Mouse (Mus musculus): ENCODE measurements at regions not wholly inside any gene's neighbourhood (a gene's known extent, or its start where the extent isn't known, plus 50 kb on each side); places are given as distances from the start of the nearest gene placed in this dataset.
A peak's percentile ranks its signal among the peaks of the same experiment; 100 is the strongest.
"Not testable (repeated sequence)": the region's sequence is repeated elsewhere in the genome, so short reads cannot be mapped to it uniquely, and the experiment has no call there.

DNA sequence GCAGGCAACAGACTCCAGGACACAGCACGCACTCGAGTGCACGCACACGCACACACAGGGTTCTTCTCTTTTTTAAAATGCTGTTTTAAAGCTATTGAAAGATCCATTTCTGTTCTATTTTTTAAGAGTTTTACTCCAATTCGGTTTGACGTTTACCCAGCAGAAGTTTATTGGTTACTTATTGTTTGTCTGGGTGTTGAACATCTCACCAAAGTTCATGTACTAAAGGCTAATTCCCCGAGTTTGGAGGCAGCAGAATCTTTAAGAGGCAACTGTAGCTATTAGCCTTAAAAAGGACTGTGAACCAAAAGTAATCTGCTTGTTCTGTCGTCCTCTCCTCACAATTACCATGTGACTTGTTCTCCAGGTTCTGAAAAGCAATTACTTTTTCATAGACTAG is 263.0 kb upstream of the Nfia start:
- WGBS, result 72% methylated on average over 8 of the region's 8 CpGs
- Histone ChIP-seq H3K4me3 (replicated peaks) (no peak overlapping the region), H3K9ac (no peak overlapping the region), H3K4me2 (replicated peaks) (no peak overlapping the region), H3K36me3 (no peaks in the 10 kb centered on the region), H3K9me3 (no peaks in the 10 kb centered on the region), H3K27me3 (replicated peaks) (no peaks in the 10 kb centered on the region), H3K4me1 (replicated peaks) (no peaks in the 10 kb centered on the region), H3K27ac (no peak overlapping the region)
- no peak for ATAC-seq

- no peak overlapping the region for H3K9ac ChIP-seq
- no peak overlapping the region for H3K27ac ChIP-seq
- H3K36me3 ChIP-seq, result no peaks in the 10 kb centered on the region
- no peaks in the 10 kb centered on the region for H3K27me3 ChIP-seq (replicated peaks)
- ATAC-seq, result peak; percentile 43; the same call in 1 of the 2 replicates
- WGBS, result 48% methylated on average over 1 of the region's 1 CpGs
- H3K4me2 ChIP-seq (replicated peaks), result no peak overlapping the region
- no peaks in the 10 kb centered on the region for H3K4me1 ChIP-seq (replicated peaks)
- no peaks in the 10 kb centered on the region for H3K9me3 ChIP-seq
- no peak overlapping the region for H3K4me3 ChIP-seq (replicated peaks)
Measured at GRCm38 (mm10) chr4:97505734-97506133, 266.8 kb upstream of the Nfia start.

- 32% methylated on average over 2 of the region's 2 CpGs for WGBS
- no peaks in the 10 kb centered on the region for H3K4me1 ChIP-seq (replicated peaks)
- peak; percentile 87 for ATAC-seq
Measured at GRCm38 (mm10) chr4:97491248-97491804, 281.2 kb upstream of the Nfia start.

GRCm38 (mm10) chr4:97486354-97486753 is 286.2 kb upstream of the Nfia start:
- ATAC-seq, result peak; percentile 74
- Histone ChIP-seq H3K9me3 (no peaks in the 10 kb centered on the region), H3K27ac (no peak overlapping the region), H3K4me2 (replicated peaks) (no peak overlapping the region; the same call in 1 of the 2 replicates), H3K27me3 (replicated peaks) (no peaks in the 10 kb centered on the region), H3K9ac (no peak overlapping the region), H3K4me3 (replicated peaks) (no peak overlapping the region), H3K4me1 (replicated peaks) (no peaks in the 10 kb centered on the region), H3K36me3 (no peaks in the 10 kb centered on the region)
- WGBS, result 35% methylated on average over 10 of the region's 10 CpGs

More at GRCm38 (mm10) chr4:97491248-97491804, 281.2 kb upstream of the Nfia start:
- H3K4me3 ChIP-seq (replicated peaks), result no peak overlapping the region
- no peak overlapping the region for H3K4me2 ChIP-seq (replicated peaks)
- no peaks in the 10 kb centered on the region for H3K27me3 ChIP-seq (replicated peaks)
- H3K9ac ChIP-seq, result no peak overlapping the region
- no peak overlapping the region for H3K27ac ChIP-seq
- H3K36me3 ChIP-seq, result no peaks in the 10 kb centered on the region
- H3K9me3 ChIP-seq, result no peaks in the 10 kb centered on the region

- H3K27me3 ChIP-seq (replicated peaks), result no peaks in the 10 kb centered on the region
- no peak overlapping the region for H3K4me3 ChIP-seq (replicated peaks)
- H3K9ac ChIP-seq, result no peak overlapping the region
- H3K9me3 ChIP-seq, result no peaks in the 10 kb centered on the region
- H3K4me2 ChIP-seq (replicated peaks), result no peak overlapping the region
- H3K27ac ChIP-seq, result no peak overlapping the region
- no peak for ATAC-seq
- H3K36me3 ChIP-seq, result no peaks in the 10 kb centered on the region
- WGBS, result 66% methylated on average over 3 of the region's 3 CpGs
- no peaks in the 10 kb centered on the region for H3K4me1 ChIP-seq (replicated peaks)
Measured at GRCm38 (mm10) chr4:97485225-97485624, 287.3 kb upstream of the Nfia start.

- H3K36me3 ChIP-seq, result no peaks in the 10 kb centered on the region
- no peak overlapping the region for H3K27ac ChIP-seq
- no peak overlapping the region for H3K4me2 ChIP-seq (replicated peaks)
- no peaks in the 10 kb centered on the region for H3K4me1 ChIP-seq (replicated peaks)
- H3K27me3 ChIP-seq (replicated peaks), result no peaks in the 10 kb centered on the region
- no peak overlapping the region for H3K4me3 ChIP-seq (replicated peaks)
- H3K9ac ChIP-seq, result no peak overlapping the region
- ATAC-seq, result peak; percentile 32; the same call in 1 of the 2 replicates
- H3K9me3 ChIP-seq, result no peaks in the 10 kb centered on the region
- WGBS, result 45% methylated on average over 10 of the region's 10 CpGs
Measured at GRCm38 (mm10) chr4:97482701-97483246, 289.8 kb upstream of the Nfia start.

GRCm38 (mm10) chr4:97481836-97482235 is 290.7 kb upstream of the Nfia start:
- no peak for ATAC-seq
- no peak overlapping the region for H3K9ac ChIP-seq
- H3K27ac ChIP-seq, result no peak overlapping the region
- WGBS, result 78% methylated on average over 3 of the region's 3 CpGs
- no peak overlapping the region for H3K4me3 ChIP-seq (replicated peaks)
- H3K36me3 ChIP-seq, result no peaks in the 10 kb centered on the region
- no peaks in the 10 kb centered on the region for H3K27me3 ChIP-seq (replicated peaks)
- H3K9me3 ChIP-seq, result no peaks in the 10 kb centered on the region
- no peaks in the 10 kb centered on the region for H3K4me1 ChIP-seq (replicated peaks)
- H3K4me2 ChIP-seq (replicated peaks), result no peak overlapping the region

DNA sequence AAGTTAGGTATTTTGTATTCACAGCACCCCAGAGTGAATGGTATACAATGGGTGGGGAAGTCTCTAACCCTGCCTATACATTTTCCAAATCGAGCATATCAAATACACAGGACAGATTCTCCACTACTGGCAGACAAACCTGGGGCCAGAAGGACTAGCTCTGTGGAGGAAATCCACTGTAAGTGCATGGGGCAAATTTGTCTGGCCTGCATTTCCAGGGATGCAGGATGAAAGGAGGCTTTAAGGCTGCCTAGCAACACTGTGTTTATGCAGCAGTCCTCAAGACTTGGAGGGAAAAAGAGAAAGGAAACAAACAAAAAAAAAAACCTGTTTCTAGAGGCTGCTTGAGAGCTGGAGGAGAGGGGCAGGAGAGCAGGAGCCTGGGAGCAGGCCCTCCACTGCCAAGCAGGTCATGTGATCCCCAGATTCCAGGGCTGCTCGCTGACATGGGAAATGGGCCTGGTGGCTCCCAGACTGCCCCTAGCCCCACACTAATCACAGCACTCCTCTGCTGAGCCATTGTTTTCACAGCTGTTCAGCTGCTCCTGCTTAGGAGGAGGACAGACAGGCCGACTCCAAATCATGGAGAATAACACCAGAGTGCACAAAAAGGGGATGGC is 293.7 kb upstream of the Gm10192 start:
- Histone ChIP-seq H3K27me3 (replicated peaks) (no peaks in the 10 kb centered on the region), H3K36me3 (no peaks in the 10 kb centered on the region), H3K9me3 (no peaks in the 10 kb centered on the region), H3K4me1 (replicated peaks) (peaks cover 3% of the 10 kb centered on the region; the same call in 1 of the 2 replicates), H3K27ac (no peak overlapping the region), H3K4me2 (replicated peaks) (no peak overlapping the region), H3K9ac (no peak overlapping the region), H3K4me3 (replicated peaks) (no peak overlapping the region)
- ATAC-seq, result peak; percentile 93
- WGBS, result 21% methylated on average over 3 of the region's 3 CpGs

GRCm38 (mm10) chr4:97473492-97473891 is 290.5 kb upstream of the Gm10192 start:
- not testable (repeated sequence) for H3K4me2 ChIP-seq (replicated peaks); H3K27ac ChIP-seq; H3K4me3 ChIP-seq (replicated peaks); H3K9me3 ChIP-seq; H3K9ac ChIP-seq; H3K4me1 ChIP-seq (replicated peaks); H3K36me3 ChIP-seq; H3K27me3 ChIP-seq (replicated peaks); ATAC-seq
- WGBS, result 83% methylated on average over 8 of the region's 8 CpGs

- Histone ChIP-seq H3K4me2 (replicated peaks) (no peak overlapping the region), H3K27me3 (replicated peaks) (no peaks in the 10 kb centered on the region), H3K9me3 (no peaks in the 10 kb centered on the region), H3K4me1 (replicated peaks) (no peaks in the 10 kb centered on the region), H3K9ac (no peak overlapping the region), H3K4me3 (replicated peaks) (no peak overlapping the region), H3K36me3 (no peaks in the 10 kb centered on the region), H3K27ac (peak overlapping the region; percentile 57)
- peak; percentile 97 for ATAC-seq
- 41% methylated on average over 6 of the region's 6 CpGs for WGBS
Measured at GRCm38 (mm10) chr4:97465932-97466666, 283.1 kb upstream of the Gm10192 start.

DNA sequence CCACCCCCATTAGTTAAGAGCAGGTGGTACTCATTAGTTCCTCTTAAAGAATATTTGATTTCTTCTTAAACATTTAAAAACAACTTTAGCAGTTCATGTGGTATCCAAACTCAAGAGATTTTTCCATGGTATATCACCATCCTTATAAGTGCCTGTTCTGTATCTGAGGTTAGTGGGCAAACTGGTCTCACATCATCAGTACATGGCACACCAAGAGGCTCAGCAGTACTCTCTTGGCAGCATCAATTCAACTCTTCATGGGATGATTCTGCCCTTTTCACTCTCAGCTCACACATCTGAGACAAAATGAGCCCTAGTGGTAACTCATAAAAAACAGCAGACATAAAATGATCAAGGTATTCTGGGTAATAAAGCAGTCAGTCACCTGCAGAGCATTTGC is 282.6 kb upstream of the Gm10192 start:
- H3K27me3 ChIP-seq (replicated peaks), result no peaks in the 10 kb centered on the region
- H3K4me3 ChIP-seq (replicated peaks), result no peak overlapping the region
- no peaks in the 10 kb centered on the region for H3K9me3 ChIP-seq
- no peak for ATAC-seq
- no peaks in the 10 kb centered on the region for H3K36me3 ChIP-seq
- H3K9ac ChIP-seq, result no peak overlapping the region
- H3K27ac ChIP-seq, result peak overlapping the region; percentile 57; the same call in 1 of the 2 replicates
- no peaks in the 10 kb centered on the region for H3K4me1 ChIP-seq (replicated peaks)
- H3K4me2 ChIP-seq (replicated peaks), result no peak overlapping the region

DNA sequence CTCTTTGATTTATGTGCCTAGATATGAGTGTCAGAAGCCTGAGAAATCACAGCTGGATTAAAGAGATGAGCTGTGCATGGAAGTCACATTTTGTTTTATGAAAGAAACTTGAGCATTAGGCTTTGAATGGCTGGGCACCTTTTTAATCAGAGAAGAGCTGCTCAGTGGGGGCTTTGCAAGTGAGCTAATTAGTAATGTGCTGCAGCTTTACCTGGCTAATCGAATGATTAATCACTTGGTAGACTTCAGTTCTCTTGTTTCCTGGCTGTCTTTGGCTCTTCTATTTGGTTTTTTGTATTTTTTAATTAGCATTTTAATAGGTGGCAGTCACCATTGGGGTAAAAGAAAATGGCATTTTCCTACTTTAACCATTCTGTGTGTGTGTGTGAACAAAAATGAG is 278.2 kb upstream of the Gm10192 start:
- no peaks in the 10 kb centered on the region for H3K36me3 ChIP-seq
- H3K4me1 ChIP-seq (replicated peaks), result no peaks in the 10 kb centered on the region
- no peak overlapping the region for H3K27ac ChIP-seq
- ATAC-seq, result no peak
- H3K9me3 ChIP-seq, result no peaks in the 10 kb centered on the region
- no peak overlapping the region for H3K4me2 ChIP-seq (replicated peaks)
- no peaks in the 10 kb centered on the region for H3K27me3 ChIP-seq (replicated peaks)
- no peak overlapping the region for H3K9ac ChIP-seq
- 78% methylated on average over 1 of the region's 1 CpGs for WGBS
- H3K4me3 ChIP-seq (replicated peaks), result no peak overlapping the region

All from intestine, embryonic 15.5 days (tissue).